Mouse (Mus musculus): Measurements from ENCODE around the gene Hist1h2bf. TPM values are rescaled to one million over a fixed set of nuclear protein-coding genes. Genes with fewer than 3 reads are reported as not detected.

Hist1h2bf gene
- polyA plus RNA-seq, 2 experiments, result 3.4 to 15.9 TPM

DNA sequence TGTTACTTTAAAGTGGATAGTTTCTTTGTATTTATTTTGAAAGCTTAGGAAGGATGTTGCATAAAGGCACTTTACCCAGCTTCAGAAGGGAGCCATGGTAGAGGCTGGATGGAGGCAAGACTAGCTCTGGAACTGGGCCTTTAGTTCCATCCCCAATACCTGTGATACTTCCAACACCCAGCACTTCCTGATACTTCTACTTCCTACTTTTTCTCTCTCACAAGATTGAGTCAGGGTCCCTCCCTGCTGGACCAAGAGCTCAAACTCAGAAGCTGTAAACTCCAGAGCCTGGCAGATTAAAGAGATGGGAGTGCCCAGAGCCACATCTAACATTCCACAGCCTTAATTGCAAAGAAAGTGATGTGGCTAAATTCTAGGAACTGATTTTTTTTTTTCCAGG is 10.3 kb upstream of the Hist1h2bf start:
- Histone ChIP-seq H3K4me3 (ENCODE audit: insufficient read depth in 1 of 2, low read depth in 2 of 2, low read length in 2 of 2) (peak overlapping the region; percentile 55 to 78), H3K4me1 (replicated peaks; ENCODE audit: control insufficient read depth in 2 of 2, insufficient read depth in 2 of 2, low read length in 1 of 2) (peaks cover 29 to 33% of the 10 kb centered on the region in 2 experiments), H3K36me3 (replicated peaks; ENCODE audit: control insufficient read depth, insufficient read depth, low read depth) (no peaks in the 10 kb centered on the region), H3K9me3 (ENCODE audit: control insufficient read depth, low read length) (no peaks in the 10 kb centered on the region), H3K27me3 (ENCODE audit: control insufficient read depth, insufficient read depth, low read length) (no peaks in the 10 kb centered on the region), H3K4me2 (ENCODE audit: low read depth) (peak overlapping the region; percentile 94), H3K27ac (peak overlapping the region; percentile 88), H3K9ac (replicated peaks) (peak overlapping the region; percentile 87)
- no peak for ATAC-seq (ENCODE audit: insufficient read depth)
- TF ChIP-seq CTCF (IDR thresholded peaks at IDR 0.05; ENCODE audit: low read depth) (no peak), EP300 (IDR thresholded peaks at IDR 0.05; ENCODE audit: low read depth) (0 out of 2 replicates have a peak, but pooled peaks have one; percentile 10)
- DNase-seq (ENCODE audit: low read depth in 3 of 3, low spot score in 3 of 3), result no peak

DNA sequence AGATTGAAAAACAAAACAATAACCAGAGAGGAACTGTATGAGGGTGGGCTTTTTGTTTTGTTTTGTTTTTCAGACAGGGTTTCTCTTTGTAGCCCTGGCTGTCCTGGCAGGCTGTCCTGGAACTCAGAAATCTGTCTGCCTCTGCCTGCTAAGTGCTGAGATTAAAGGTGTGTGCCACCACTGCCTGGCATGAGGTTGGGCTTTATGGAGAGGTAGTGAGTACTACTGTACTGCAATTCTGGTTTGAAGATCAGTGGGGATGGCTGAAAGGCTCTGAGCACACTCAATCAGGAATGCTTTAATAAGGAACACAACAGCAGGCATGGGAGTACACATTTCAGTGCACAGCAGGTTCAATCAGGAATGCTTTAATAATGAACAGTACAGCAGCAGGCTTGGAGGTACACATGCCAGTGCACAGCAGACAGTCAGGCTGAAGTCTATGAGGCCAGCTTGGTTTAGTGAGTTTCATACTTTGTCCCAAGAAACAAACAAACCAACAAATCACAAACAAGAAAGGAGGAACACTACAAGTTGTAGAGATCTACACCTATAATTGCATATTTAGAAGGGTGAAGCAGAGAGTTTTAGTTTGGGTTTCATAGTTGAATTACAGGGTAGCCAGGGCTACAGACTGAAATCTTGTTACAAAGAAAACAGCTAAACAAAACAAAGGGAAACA is 9.5 kb upstream of the Hist1h2bf start:
- Histone ChIP-seq H3K36me3 (replicated peaks; ENCODE audit: control insufficient read depth, insufficient read depth, low read depth) (no peaks in the 10 kb centered on the region), H3K9me3 (ENCODE audit: control insufficient read depth, low read length) (no peaks in the 10 kb centered on the region), H3K4me1 (replicated peaks; ENCODE audit: control insufficient read depth in 2 of 2, insufficient read depth in 2 of 2, low read length in 1 of 2) (peaks cover 31 to 33% of the 10 kb centered on the region in 2 experiments), H3K4me3 (ENCODE audit: insufficient read depth in 1 of 2, low read depth in 2 of 2, low read length in 2 of 2) (peak overlapping the region; percentile 20 to 55), H3K27ac (peak overlapping the region; percentile 88), H3K27me3 (ENCODE audit: control insufficient read depth, insufficient read depth, low read length) (no peaks in the 10 kb centered on the region), H3K4me2 (ENCODE audit: low read depth) (peak overlapping the region; percentile 94), H3K9ac (replicated peaks) (peak overlapping the region; percentile 87)
- ATAC-seq (ENCODE audit: insufficient read depth) (no peak), DNase-seq (ENCODE audit: low read depth in 3 of 3, low spot score in 3 of 3) (no peak)
- no peak for TF ChIP-seq EP300 (IDR thresholded peaks at IDR 0.05; ENCODE audit: low read depth)
- TF ChIP-seq CTCF (IDR thresholded peaks at IDR 0.05; ENCODE audit: low read depth), result no peak

DNA sequence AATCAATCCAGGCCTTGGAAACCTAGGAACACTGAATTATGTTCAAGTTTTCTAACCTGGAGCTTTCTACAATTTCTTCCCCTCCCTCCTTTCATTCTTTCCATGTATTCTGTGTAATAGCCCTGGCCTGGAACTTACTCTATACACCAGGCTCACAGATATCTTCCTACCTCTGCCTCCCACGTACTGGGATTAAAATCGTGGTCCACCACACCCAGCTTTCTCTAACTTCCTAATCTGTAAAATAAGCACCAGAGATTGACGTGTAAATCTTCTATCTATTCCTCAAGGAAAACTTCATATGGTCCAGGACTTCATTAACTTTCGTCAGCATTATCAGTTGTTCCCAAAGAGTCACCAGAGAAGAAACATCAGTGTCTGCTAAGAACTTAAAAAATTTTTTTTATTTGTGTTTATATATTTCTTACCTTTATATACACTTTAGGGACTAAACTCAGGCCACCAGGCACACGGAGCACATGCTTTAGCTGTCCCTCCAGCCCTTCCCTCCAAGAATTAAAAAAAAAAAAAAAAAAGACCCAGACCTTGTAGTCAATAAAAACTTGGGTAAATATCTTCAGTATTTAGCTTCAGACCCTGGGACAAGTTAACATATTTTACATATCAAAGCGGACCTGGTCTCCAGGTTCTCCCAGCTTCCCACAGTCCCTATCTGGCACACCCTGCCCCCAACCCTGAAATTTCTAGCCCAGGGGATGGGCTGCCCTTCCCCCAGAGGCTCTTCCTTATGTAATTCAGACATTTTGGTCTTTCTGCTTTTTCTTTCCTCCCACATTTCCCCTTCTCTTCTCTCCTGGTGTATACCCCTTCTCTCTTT is 8.4 kb upstream of the Hist1h2bf start:
- no peak for TF ChIP-seq CTCF (IDR thresholded peaks at IDR 0.05; ENCODE audit: low read depth)
- TF ChIP-seq EP300 (IDR thresholded peaks at IDR 0.05; ENCODE audit: low read depth), result no peak

DNA sequence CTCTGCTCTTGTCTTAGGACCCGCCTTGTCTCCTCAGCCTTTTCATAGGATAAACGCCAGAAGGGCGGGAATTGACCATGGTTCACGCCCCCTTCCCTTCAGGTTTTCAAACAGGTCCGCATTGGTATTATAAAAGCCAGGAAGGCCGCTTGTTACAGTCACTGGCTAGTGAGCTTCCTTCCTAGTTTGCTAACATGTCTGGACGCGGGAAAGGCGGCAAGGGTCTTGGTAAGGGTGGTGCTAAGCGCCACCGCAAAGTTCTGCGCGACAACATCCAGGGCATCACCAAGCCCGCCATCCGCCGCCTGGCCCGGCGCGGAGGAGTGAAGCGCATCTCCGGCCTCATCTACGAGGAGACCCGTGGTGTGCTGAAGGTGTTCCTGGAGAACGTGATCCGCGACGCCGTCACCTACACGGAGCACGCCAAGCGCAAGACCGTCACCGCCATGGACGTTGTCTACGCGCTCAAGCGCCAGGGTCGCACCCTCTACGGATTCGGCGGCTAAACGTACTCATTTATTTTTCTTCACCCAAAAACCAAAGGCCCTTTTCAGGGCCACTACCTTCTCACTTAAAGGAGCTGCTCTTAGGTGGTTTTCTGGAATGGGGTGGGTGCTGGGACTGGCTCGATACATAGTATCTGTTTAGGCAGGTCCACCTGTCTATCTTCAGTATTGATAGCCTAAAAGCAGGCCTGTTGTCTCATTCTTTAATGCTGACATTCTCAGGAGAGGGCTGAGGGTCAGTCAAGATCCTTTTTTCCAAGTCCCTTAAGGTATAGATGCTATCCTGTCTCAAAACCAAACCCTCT is 7.6 kb upstream of the Hist1h2bf start, which contains the start of gene Hist1h4d:
Hist1h4d (plus strand) TSS at position 191 of the 811 bp plus-strand sequence.
- Histone ChIP-seq H3K9ac (replicated peaks) (peak within 1 kb of the TSS; percentile 87), H3K27ac (peak within 1 kb of the TSS; percentile 88), H3K4me1 (replicated peaks; ENCODE audit: control insufficient read depth in 2 of 2, insufficient read depth in 2 of 2, low read length in 1 of 2) (peaks cover 35 to 36% of the 10 kb centered on the region in 2 experiments), H3K36me3 (replicated peaks; ENCODE audit: control insufficient read depth, insufficient read depth, low read depth) (no peaks in the 10 kb centered on the region), H3K4me3 (ENCODE audit: insufficient read depth in 1 of 2, low read depth in 2 of 2, low read length in 2 of 2) (peak within 1 kb of the TSS; percentile 44 to 55), H3K27me3 (ENCODE audit: control insufficient read depth, insufficient read depth, low read length) (no peaks in the 10 kb centered on the region), H3K9me3 (ENCODE audit: control insufficient read depth, low read length) (no peaks in the 10 kb centered on the region), H3K4me2 (ENCODE audit: low read depth) (peak within 1 kb of the TSS; percentile 94)
- ATAC-seq (ENCODE audit: insufficient read depth) (peak; percentile 82), DNase-seq (ENCODE audit: low read depth in 3 of 3, low spot score in 3 of 3) (peak; percentile 95 to 97 (median 95))
- TF ChIP-seq EP300 (IDR thresholded peaks at IDR 0.05; ENCODE audit: low read depth), result peak; percentile 92
- 0 out of 2 replicates have a peak, but pooled peaks have one; percentile 7 for TF ChIP-seq CTCF (IDR thresholded peaks at IDR 0.05; ENCODE audit: low read depth)
- WGBS (ENCODE audit: insufficient replicate concordance), result under 1% methylated on average over 43 of the region's 43 CpGs

More for the DNA sequence above, 8.4 kb upstream of the Hist1h2bf start:
- 8% methylated on average over 6 of the region's 6 CpGs for WGBS (ENCODE audit: insufficient replicate concordance)
- DNase-seq (ENCODE audit: low read depth in 3 of 3, low spot score in 3 of 3) (no peak), ATAC-seq (ENCODE audit: insufficient read depth) (peak; percentile 1; the same call in 1 of the 2 replicates)
- H3K27ac ChIP-seq, result peak overlapping the region; percentile 88
- H3K9me3 ChIP-seq (ENCODE audit: control insufficient read depth, low read length), result no peaks in the 10 kb centered on the region
- H3K36me3 ChIP-seq (replicated peaks; ENCODE audit: control insufficient read depth, insufficient read depth, low read depth), result no peaks in the 10 kb centered on the region
- H3K4me1 ChIP-seq (replicated peaks; ENCODE audit: control insufficient read depth in 2 of 2, insufficient read depth in 2 of 2, low read length in 1 of 2), result peaks cover 32 to 34% of the 10 kb centered on the region in 2 experiments
- no peaks in the 10 kb centered on the region for H3K27me3 ChIP-seq (ENCODE audit: control insufficient read depth, insufficient read depth, low read length)
- H3K4me3 ChIP-seq (ENCODE audit: insufficient read depth in 1 of 2, low read depth in 2 of 2, low read length in 2 of 2), result peak overlapping the region; percentile 44 to 55
- peak overlapping the region; percentile 94 for H3K4me2 ChIP-seq (ENCODE audit: low read depth)
- peak overlapping the region; percentile 87 for H3K9ac ChIP-seq (replicated peaks)

Data from liver, embryonic 14.5 days (tissue).